Mouse (Mus musculus): ENCODE results near the gene Gm21095. TPM values are rescaled to one million over a fixed set of nuclear protein-coding genes. Genes with fewer than 3 reads are reported as not detected.

Gm21095 gene
- not detected in 2 replicates for polyA plus RNA-seq (2012; rRNA removed)

DNA sequence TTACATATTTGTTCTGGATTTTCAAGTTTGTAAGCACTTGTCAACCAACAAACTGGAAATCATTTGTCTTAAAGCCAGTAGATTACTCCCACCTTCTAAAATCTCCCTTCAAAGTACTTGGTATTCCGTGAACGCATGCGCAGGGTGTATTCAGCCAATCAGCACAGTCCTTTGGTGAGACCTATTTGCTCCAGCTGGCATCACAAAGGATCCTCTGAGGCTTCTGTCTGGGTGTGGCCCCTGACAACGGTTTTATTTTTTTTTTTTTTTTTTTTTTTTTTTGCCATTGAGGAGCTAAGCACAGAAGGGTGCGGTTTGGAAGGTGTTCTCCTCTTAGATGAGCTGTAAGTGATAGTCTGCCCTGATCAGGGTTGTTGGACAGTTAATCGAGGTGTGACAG lies at the start of gene Gm21095:
Gm21095 (plus strand) TSS at position 301 of the 400 bp plus-strand sequence.

